ENCODE assay signal across 10 mouse cellular contexts in genomic region chr16:35205681-35206080, GRCm38 (mm10). TPM values are rescaled to one million over a fixed set of nuclear protein-coding genes. Genes with fewer than 3 reads are reported as not detected.
DNase-seq lines count a peak whose midpoint lies in the region; ATAC-seq lines count a peak whose summit lies in the region.
"Had no signal": no experiment of that assay in that cellular context is flagged by ENCODE, and none has a peak within 500 bp of the region (broad histone marks: within the 10 kb centered on the region; RNA-seq: fewer than 3 reads in every experiment).

No protein-coding gene starts in this region.

- peak; percentile 33 for DNase-seq in midbrain, embryonic 10.5 days (ENCODE audit: low spot score)
- no peak for DNase-seq in frontal cortex, postnatal 36 days (ENCODE audit: low spot score in 2 of 2)
- DNase-seq in Muller cell, postnatal 12 days (ENCODE audit: inconsistent ontology term): no peak
- DNase-seq in kidney, postnatal 4 days: no peak
- DNase-seq: kidney, adult 2 months; lung, embryonic 14.5 days had no signal

- 56% methylated on average over 5 of the region's 5 CpGs for WGBS in intestine, embryonic 16.5 days
- WGBS in intestine, embryonic 15.5 days: 62% methylated on average over 5 of the region's 5 CpGs
- 55% methylated on average over 5 of the region's 5 CpGs for WGBS in forebrain, embryonic 15.5 days
- 67% methylated on average over 5 of the region's 5 CpGs for WGBS in midbrain, embryonic 10.5 days
- WGBS in stomach, embryonic 14.5 days: 48% methylated on average over 5 of the region's 5 CpGs

- no peaks in the 10 kb centered on the region for H3K9me3 ChIP-seq in intestine, embryonic 16.5 days (ENCODE audit: control insufficient read depth, low read length)
- no peaks in the 10 kb centered on the region for H3K9me3 ChIP-seq in intestine, embryonic 15.5 days
- no peaks in the 10 kb centered on the region for H3K9me3 ChIP-seq in forebrain, embryonic 15.5 days
- H3K9me3 ChIP-seq in midbrain, embryonic 10.5 days (replicated peaks): no peaks in the 10 kb centered on the region
- no peaks in the 10 kb centered on the region for H3K9me3 ChIP-seq in stomach, embryonic 14.5 days (ENCODE audit: control insufficient read depth, low read depth, low read length)

- no peak overlapping the region for H3K4me3 ChIP-seq in intestine, embryonic 16.5 days (ENCODE audit: low read length)
- H3K4me3 ChIP-seq in intestine, embryonic 15.5 days (replicated peaks): no peak overlapping the region
- H3K4me3 ChIP-seq in forebrain, embryonic 15.5 days: no peak overlapping the region
- no peak overlapping the region for H3K4me3 ChIP-seq in midbrain, embryonic 10.5 days
- H3K4me3 ChIP-seq in stomach, embryonic 14.5 days (ENCODE audit: low read depth, low read length): no peak overlapping the region

- H3K27ac ChIP-seq in intestine, embryonic 16.5 days (ENCODE audit: low read length): no peak overlapping the region; the same call in 1 of the 2 replicates
- no peak overlapping the region for H3K27ac ChIP-seq in intestine, embryonic 15.5 days
- H3K27ac ChIP-seq in forebrain, embryonic 15.5 days (replicated peaks): 0 out of 2 replicates have a peak overlapping the region, but pooled peaks have one; percentile 13
- peak overlapping the region; percentile 67 for H3K27ac ChIP-seq in midbrain, embryonic 10.5 days (replicated peaks)
- no peak overlapping the region for H3K27ac ChIP-seq in stomach, embryonic 14.5 days (ENCODE audit: low read length)

- peaks cover 6% of the 10 kb centered on the region; the same call in 1 of the 2 replicates for H3K4me1 ChIP-seq in intestine, embryonic 16.5 days (ENCODE audit: control insufficient read depth, insufficient read depth, low read length)
- 0 out of 2 replicates have a peak, but pooled peaks cover 6% of the 10 kb centered on the region for H3K4me1 ChIP-seq in intestine, embryonic 15.5 days (replicated peaks)
- H3K4me1 ChIP-seq in forebrain, embryonic 15.5 days: peaks cover 11% of the 10 kb centered on the region
- peaks cover 52% of the 10 kb centered on the region for H3K4me1 ChIP-seq in midbrain, embryonic 10.5 days
- peaks cover 21% of the 10 kb centered on the region; the same call in 1 of the 2 replicates for H3K4me1 ChIP-seq in stomach, embryonic 14.5 days (ENCODE audit: control insufficient read depth, insufficient read depth, low read length)

- no peaks in the 10 kb centered on the region for H3K27me3 ChIP-seq in intestine, embryonic 16.5 days (replicated peaks; ENCODE audit: control insufficient read depth, insufficient read depth, low read length)
- no peaks in the 10 kb centered on the region for H3K27me3 ChIP-seq in intestine, embryonic 15.5 days (replicated peaks)
- H3K27me3 ChIP-seq in forebrain, embryonic 15.5 days: no peaks in the 10 kb centered on the region
- no peaks in the 10 kb centered on the region for H3K27me3 ChIP-seq in midbrain, embryonic 10.5 days (ENCODE audit: low read depth, poor library complexity, severe bottlenecking)
- no peaks in the 10 kb centered on the region for H3K27me3 ChIP-seq in stomach, embryonic 14.5 days (ENCODE audit: control insufficient read depth, insufficient read depth, low read length)

- 0 out of 2 replicates have a peak, but pooled peaks have one; percentile 16 for ATAC-seq in intestine, embryonic 16.5 days
- no peak for ATAC-seq in intestine, embryonic 15.5 days
- no peak for ATAC-seq in forebrain, embryonic 15.5 days (replicated peaks)
- 0 out of 2 replicates have a peak, but pooled peaks have one; percentile 38 for ATAC-seq in stomach, embryonic 14.5 days (ENCODE audit: insufficient number of reproducible peaks, insufficient read depth, low FRiP score, low read depth)

- H3K9ac ChIP-seq in intestine, embryonic 16.5 days (ENCODE audit: low read depth, low read length): no peak overlapping the region
- no peak overlapping the region for H3K9ac ChIP-seq in intestine, embryonic 15.5 days
- H3K9ac ChIP-seq in forebrain, embryonic 15.5 days (replicated peaks): no peak overlapping the region
- H3K9ac ChIP-seq in stomach, embryonic 14.5 days (replicated peaks; ENCODE audit: low read depth, low read length): no peak overlapping the region
- H3K9ac ChIP-seq: lung, embryonic 14.5 days had no signal

- no peak overlapping the region for H3K4me2 ChIP-seq in intestine, embryonic 16.5 days (ENCODE audit: low read depth, low read length)
- H3K4me2 ChIP-seq in intestine, embryonic 15.5 days (replicated peaks): no peak overlapping the region
- no peak overlapping the region for H3K4me2 ChIP-seq in forebrain, embryonic 15.5 days (replicated peaks)
- H3K4me2 ChIP-seq in stomach, embryonic 14.5 days (replicated peaks; ENCODE audit: low read depth, low read length): no peak overlapping the region
- H3K4me2 ChIP-seq: lung, embryonic 14.5 days had no signal

- no peaks in the 10 kb centered on the region for H3K36me3 ChIP-seq in intestine, embryonic 16.5 days (ENCODE audit: control insufficient read depth, insufficient read depth, low read length)
- H3K36me3 ChIP-seq in intestine, embryonic 15.5 days: no peaks in the 10 kb centered on the region
- H3K36me3 ChIP-seq in forebrain, embryonic 15.5 days: no peaks in the 10 kb centered on the region
- H3K36me3 ChIP-seq in midbrain, embryonic 10.5 days: no peaks in the 10 kb centered on the region
- H3K36me3 ChIP-seq in stomach, embryonic 14.5 days (ENCODE audit: control insufficient read depth, insufficient read depth, low read length): no peaks in the 10 kb centered on the region

RNA-seq across cellular contexts. Expression of gene Adcy5, which starts 51.0 kb away (rescaled TPM):
- polyA plus RNA-seq in intestine, embryonic 16.5 days (2015; fragmentation: Nextera tagmentation; extraction: Ambion mirVana): 1.9 and 2.0 TPM in 2 replicates
- 2.0 and 2.8 TPM in 2 replicates for polyA plus RNA-seq in intestine, embryonic 15.5 days (2015; fragmentation: Nextera tagmentation; extraction: Ambion mirVana)
- 5.4 and 5.6 TPM in 2 replicates for polyA plus RNA-seq in forebrain, embryonic 15.5 days (2015; fragmentation: Nextera tagmentation; extraction: Ambion mirVana)
- 0.72 and 1.8 TPM in 2 replicates for polyA plus RNA-seq in midbrain, embryonic 10.5 days (2016; fragmentation: Nextera tagmentation; extraction: Ambion mirVana)
- 4.7 and 4.8 TPM in 2 replicates for polyA plus RNA-seq in stomach, embryonic 14.5 days (2014; fragmentation: Nextera tagmentation; extraction: Ambion mirVana)

Comparison
In these comparisons a context has a peak if more than half of its experiments do, and no peak if none do; other contexts are left out.
1. ATAC-seq: peak in intestine, embryonic 16.5 days (single experiment) and stomach, embryonic 14.5 days (single experiment); none in intestine, embryonic 15.5 days (single experiment) and forebrain, embryonic 15.5 days (single experiment).
2. H3K27ac ChIP-seq: peak in forebrain, embryonic 15.5 days (single experiment) and midbrain, embryonic 10.5 days (single experiment); none in intestine, embryonic 16.5 days (single experiment), intestine, embryonic 15.5 days (single experiment) and stomach, embryonic 14.5 days (single experiment).